Mouse (Mus musculus): ENCODE measurements around the gene Klhl10. TPM values are rescaled to one million over a fixed set of nuclear protein-coding genes. Genes with fewer than 3 reads are reported as not detected.

Klhl10 gene
- polyA plus RNA-seq, 1 experiment = 0.20 TPM

GRCm38 (mm10) chr11:100425851-100426250 lies 15.9 kb upstream of the Klhl10 start:
- H3K4me2 ChIP-seq (ENCODE audit: low read depth) = no peak overlapping the region
- no peaks in the 10 kb centered on the region for H3K36me3 ChIP-seq (ENCODE audit: control insufficient read depth, insufficient read depth)
- TF ChIP-seq MYOG (IDR thresholded peaks at IDR 0.05; ENCODE audit: control insufficient read depth in 1 of 3, insufficient read depth in 1 of 3, insufficient read length in 2 of 3, low read depth in 2 of 3) (peak in 1 of 3 experiments; percentile 38), TCF12 (IDR thresholded peaks at IDR 0.05; ENCODE audit: insufficient read depth, poor library complexity, severe bottlenecking) (no peak), POLR2A (IDR thresholded peaks at IDR 0.05; ENCODE audit: insufficient read length, low read depth) (no peak), USF1 (IDR thresholded peaks at IDR 0.05; ENCODE audit: low read depth) (no peak), POLR2AphosphoS2 (IDR thresholded peaks at IDR 0.05; ENCODE audit: insufficient read length, low read depth) (peak; percentile 83)

DNA sequence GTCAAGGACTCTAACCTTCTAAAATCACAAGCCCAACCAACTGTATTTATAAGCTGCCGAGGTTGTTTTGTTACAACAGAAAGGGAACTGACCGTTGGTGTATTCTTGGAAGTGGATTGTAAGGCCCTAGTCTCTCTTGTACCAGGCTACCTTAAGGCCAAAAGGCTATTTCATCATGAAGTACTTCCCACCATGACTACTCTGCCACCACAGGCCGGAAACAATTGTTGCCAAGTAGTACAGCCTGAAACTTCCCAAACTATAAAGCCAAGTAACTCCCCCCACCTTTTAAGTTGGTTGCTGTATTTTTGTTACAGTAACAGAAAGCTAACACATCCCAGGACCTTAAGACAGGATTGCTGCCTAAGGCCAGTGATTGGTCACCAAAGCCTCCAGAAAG lies 14.9 kb upstream of the Klhl10 start:
- no peak for TF ChIP-seq POLR2A (IDR thresholded peaks at IDR 0.05; ENCODE audit: insufficient read length, low read depth)
- no peak for TF ChIP-seq MAX (IDR thresholded peaks at IDR 0.05; ENCODE audit: low read depth)
- TF ChIP-seq MYOD1 (IDR thresholded peaks at IDR 0.05; ENCODE audit: control insufficient read depth in 1 of 3, insufficient read length in 2 of 3, low read depth in 2 of 3) = no peak
- TF ChIP-seq MYOG (IDR thresholded peaks at IDR 0.05; ENCODE audit: control insufficient read depth in 1 of 3, insufficient read depth in 1 of 3, insufficient read length in 2 of 3, low read depth in 2 of 3) = no peak
- no peak for TF ChIP-seq TCF12 (IDR thresholded peaks at IDR 0.05; ENCODE audit: insufficient read depth, poor library complexity, severe bottlenecking)
- no peak for TF ChIP-seq USF1 (IDR thresholded peaks at IDR 0.05; ENCODE audit: low read depth)
- no peak for TF ChIP-seq SRF (IDR thresholded peaks at IDR 0.05; ENCODE audit: control insufficient read depth, insufficient read length, low read depth)
- TF ChIP-seq E2F4 (IDR thresholded peaks at IDR 0.05; ENCODE audit: insufficient read depth) = no peak
- TF ChIP-seq POLR2AphosphoS2 (IDR thresholded peaks at IDR 0.05; ENCODE audit: insufficient read length, low read depth) = no peak
- no peaks in the 10 kb centered on the region for H3K27me3 ChIP-seq (ENCODE audit: control insufficient read depth, insufficient read depth, insufficient read length)
- no peaks in the 10 kb centered on the region for H3K36me3 ChIP-seq (ENCODE audit: control insufficient read depth, insufficient read depth)
- H3K4me2 ChIP-seq (ENCODE audit: low read depth) = no peak overlapping the region
- H3K4me3 ChIP-seq = no peak overlapping the region
- no peak overlapping the region for H3ac ChIP-seq (ENCODE audit: control insufficient read depth, insufficient read length)
- H3K79me2 ChIP-seq (ENCODE audit: control insufficient read depth, insufficient read depth) = no peaks in the 10 kb centered on the region

More at GRCm38 (mm10) chr11:100425851-100426250, 15.9 kb upstream of the Klhl10 start:
- Histone ChIP-seq H3K4me3 (no peak overlapping the region), H3ac (ENCODE audit: control insufficient read depth, insufficient read length) (no peak overlapping the region), H3K79me2 (ENCODE audit: control insufficient read depth, insufficient read depth) (no peaks in the 10 kb centered on the region), H3K27me3 (ENCODE audit: control insufficient read depth, insufficient read depth, insufficient read length) (no peaks in the 10 kb centered on the region)

- peaks cover 4% of the 10 kb centered on the region for H3K36me3 ChIP-seq (ENCODE audit: control insufficient read depth, insufficient read depth)
- no peak overlapping the region for H3ac ChIP-seq (ENCODE audit: control insufficient read depth, insufficient read length)
- H3K27me3 ChIP-seq (ENCODE audit: control insufficient read depth, insufficient read depth, insufficient read length) = no peaks in the 10 kb centered on the region
- no peak for TF ChIP-seq MYOD1 (IDR thresholded peaks at IDR 0.05; ENCODE audit: control insufficient read depth in 1 of 3, insufficient read length in 2 of 3, low read depth in 2 of 3)
- TF ChIP-seq E2F4 (IDR thresholded peaks at IDR 0.05; ENCODE audit: insufficient read depth) = no peak
- TF ChIP-seq USF1 (IDR thresholded peaks at IDR 0.05; ENCODE audit: low read depth) = no peak
- no peak for TF ChIP-seq MYOG (IDR thresholded peaks at IDR 0.05; ENCODE audit: control insufficient read depth in 1 of 3, insufficient read depth in 1 of 3, insufficient read length in 2 of 3, low read depth in 2 of 3)
- no peak for TF ChIP-seq TCF3 (IDR thresholded peaks at IDR 0.05; ENCODE audit: insufficient read length, low read depth)
- TF ChIP-seq POLR2A (IDR thresholded peaks at IDR 0.05; ENCODE audit: insufficient read length, low read depth) = no peak
- no peak for TF ChIP-seq TCF12 (IDR thresholded peaks at IDR 0.05; ENCODE audit: insufficient read depth, poor library complexity, severe bottlenecking)
- TF ChIP-seq POLR2AphosphoS2 (IDR thresholded peaks at IDR 0.05; ENCODE audit: insufficient read length, low read depth) = no peak
- TF ChIP-seq CEBPB (IDR thresholded peaks at IDR 0.05; ENCODE audit: insufficient read depth, poor library complexity, severe bottlenecking) = no peak
- no peak for TF ChIP-seq REST (IDR thresholded peaks at IDR 0.05; ENCODE audit: insufficient read depth, insufficient read length)
- TF ChIP-seq MAX (IDR thresholded peaks at IDR 0.05; ENCODE audit: low read depth) = no peak
- no peak for TF ChIP-seq SRF (IDR thresholded peaks at IDR 0.05; ENCODE audit: control insufficient read depth, insufficient read length, low read depth)
- H3K4me2 ChIP-seq (ENCODE audit: low read depth) = no peak overlapping the region
- no peaks in the 10 kb centered on the region for H3K79me2 ChIP-seq (ENCODE audit: control insufficient read depth, insufficient read depth)
- H3K4me3 ChIP-seq = no peak overlapping the region
Observed at GRCm38 (mm10) chr11:100428612-100429199, 13.0 kb upstream of the Klhl10 start.

GRCm38 (mm10) chr11:100430052-100430451 lies 11.7 kb upstream of the Klhl10 start:
- Histone ChIP-seq H3K36me3 (ENCODE audit: control insufficient read depth, insufficient read depth) (peaks cover 4% of the 10 kb centered on the region), H3K79me2 (ENCODE audit: control insufficient read depth, insufficient read depth) (no peaks in the 10 kb centered on the region), H3K27me3 (ENCODE audit: control insufficient read depth, insufficient read depth, insufficient read length) (no peaks in the 10 kb centered on the region), H3K4me3 (no peak overlapping the region), H3K4me2 (ENCODE audit: low read depth) (no peak overlapping the region), H3ac (ENCODE audit: control insufficient read depth, insufficient read length) (no peak overlapping the region)
- TF ChIP-seq POLR2A (IDR thresholded peaks at IDR 0.05; ENCODE audit: insufficient read length, low read depth) (no peak), TCF3 (IDR thresholded peaks at IDR 0.05; ENCODE audit: insufficient read length, low read depth) (no peak), E2F4 (IDR thresholded peaks at IDR 0.05; ENCODE audit: insufficient read depth) (no peak), MYOD1 (IDR thresholded peaks at IDR 0.05; ENCODE audit: control insufficient read depth in 1 of 3, insufficient read length in 2 of 3, low read depth in 2 of 3) (no peak), MAX (IDR thresholded peaks at IDR 0.05; ENCODE audit: low read depth) (no peak), TCF12 (IDR thresholded peaks at IDR 0.05; ENCODE audit: insufficient read depth, poor library complexity, severe bottlenecking) (no peak), CEBPB (IDR thresholded peaks at IDR 0.05; ENCODE audit: insufficient read depth, poor library complexity, severe bottlenecking) (no peak), REST (IDR thresholded peaks at IDR 0.05; ENCODE audit: insufficient read depth, insufficient read length) (no peak), USF1 (IDR thresholded peaks at IDR 0.05; ENCODE audit: low read depth) (no peak), SRF (IDR thresholded peaks at IDR 0.05; ENCODE audit: control insufficient read depth, insufficient read length, low read depth) (no peak), MYOG (IDR thresholded peaks at IDR 0.05; ENCODE audit: control insufficient read depth in 1 of 3, insufficient read depth in 1 of 3, insufficient read length in 2 of 3, low read depth in 2 of 3) (no peak), POLR2AphosphoS2 (IDR thresholded peaks at IDR 0.05; ENCODE audit: insufficient read length, low read depth) (no peak)
